Mouse (Mus musculus) heart, adult 8-10 months (tissue): ENCODE data around the gene D430041D05Rik. TPM values are rescaled to one million over a fixed set of nuclear protein-coding genes. Genes with fewer than 3 reads are reported as not detected.

Experiments
- DNase-seq: peaks from one replicate; pipeline ENCODE4 v3.0.0; 2022; ENCODE audit warnings: low spot score
- total RNA-seq, 4 experiments: library from RNA; stranded (reverse); gene quantifications; 2 replicates each; pipeline ENCODE4 v1.2.4; 2022

The D430041D05Rik gene
- total RNA-seq, 4 experiments from 2014 or later: 0.03 to 0.06 (median 0.06) TPM

DNA sequence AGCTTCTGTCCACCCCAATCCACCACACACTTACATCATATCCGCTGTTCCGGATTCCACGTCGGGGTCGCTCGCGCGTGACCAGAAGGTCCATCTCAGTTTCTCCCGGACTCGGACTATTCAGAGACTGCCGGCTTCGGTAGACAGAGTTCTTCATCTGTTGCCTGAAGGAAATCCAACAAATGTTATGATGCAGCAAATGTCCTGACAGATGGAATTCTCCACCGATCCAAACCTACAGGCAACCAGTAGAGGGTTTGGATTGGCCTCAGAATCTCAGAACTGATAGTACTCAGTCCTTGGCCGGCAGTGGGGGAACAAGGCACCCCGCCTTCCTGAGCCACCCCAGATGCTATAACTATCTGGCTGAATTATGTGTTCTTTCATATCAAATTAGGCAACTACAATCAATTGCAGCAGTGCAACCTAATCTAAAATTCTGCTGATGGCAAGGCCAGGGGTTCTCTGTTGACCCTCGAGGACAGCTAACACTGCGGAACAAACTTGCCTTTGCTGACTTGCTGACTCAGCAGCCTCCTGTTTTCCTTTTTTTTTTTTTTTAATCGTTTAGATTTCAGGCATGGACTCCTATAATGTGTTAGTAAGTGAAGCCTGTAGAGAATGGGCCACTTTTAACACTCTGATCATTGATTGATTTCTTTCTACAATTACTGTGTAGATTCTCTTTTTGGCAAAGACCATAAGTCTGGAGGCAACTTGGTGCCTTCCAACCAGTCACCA, 218.2 kb downstream of the D430041D05Rik start:
- no peak for DNase-seq

DNA sequence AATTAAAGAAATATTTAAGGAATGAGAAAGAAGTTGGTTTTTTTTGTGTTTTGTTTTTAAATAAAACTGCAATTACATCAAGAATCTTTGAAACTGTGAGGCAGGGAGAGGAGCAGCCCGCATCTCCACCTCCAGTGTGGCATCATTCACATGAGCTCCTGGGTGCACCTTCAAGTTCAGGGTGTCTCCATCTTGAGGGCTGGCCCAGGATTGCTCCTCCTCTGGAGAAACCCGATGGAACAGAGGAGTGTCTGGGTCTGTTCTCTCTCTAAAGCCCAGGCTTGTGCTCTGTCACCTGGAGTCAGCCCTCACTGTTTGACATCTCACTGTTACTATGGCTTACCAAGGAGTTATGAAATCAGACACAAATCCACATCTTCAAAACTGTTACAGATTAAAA, 219.1 kb downstream of the D430041D05Rik start:
- DNase-seq: no peak

DNA sequence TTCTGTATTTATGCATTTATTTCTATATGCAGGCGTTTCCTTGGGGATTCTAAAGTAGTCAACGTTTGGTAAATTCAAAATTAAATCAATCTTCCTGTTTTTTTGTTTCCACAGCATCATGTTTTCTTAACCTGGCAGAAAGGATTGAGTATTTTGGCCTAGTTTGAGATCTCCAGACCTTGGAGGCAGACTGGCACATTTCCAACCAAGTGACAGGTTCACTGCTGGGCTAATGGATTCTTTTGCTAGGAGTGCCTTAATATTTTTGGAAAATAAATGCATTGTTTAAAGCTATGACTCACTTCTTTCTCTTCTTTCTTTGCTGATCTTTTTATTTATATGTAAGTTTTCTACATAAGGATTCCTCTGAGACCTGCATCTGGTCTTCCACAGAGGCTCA, 222.0 kb downstream of the D430041D05Rik start:
- no peak for DNase-seq

DNA sequence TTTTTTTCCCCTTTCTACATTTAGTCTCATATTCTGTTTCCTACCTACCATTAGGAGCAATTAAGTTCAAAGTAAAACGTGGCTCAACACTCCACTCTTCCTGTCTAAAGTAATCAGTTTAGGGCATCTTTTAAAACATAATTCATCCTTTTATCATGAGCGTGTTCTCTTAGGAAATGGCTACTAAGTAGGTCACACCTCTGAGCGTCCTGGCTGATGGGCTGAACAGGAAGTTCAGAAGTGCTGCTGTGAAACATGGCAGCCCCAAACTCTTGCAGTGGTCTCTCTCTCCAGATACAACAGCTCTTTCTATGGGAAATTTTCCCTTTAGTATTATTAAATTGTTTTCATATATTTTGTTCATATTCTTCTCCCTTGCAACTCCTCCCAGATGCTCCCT, 223.7 kb downstream of the D430041D05Rik start:
- no peak for DNase-seq

DNA sequence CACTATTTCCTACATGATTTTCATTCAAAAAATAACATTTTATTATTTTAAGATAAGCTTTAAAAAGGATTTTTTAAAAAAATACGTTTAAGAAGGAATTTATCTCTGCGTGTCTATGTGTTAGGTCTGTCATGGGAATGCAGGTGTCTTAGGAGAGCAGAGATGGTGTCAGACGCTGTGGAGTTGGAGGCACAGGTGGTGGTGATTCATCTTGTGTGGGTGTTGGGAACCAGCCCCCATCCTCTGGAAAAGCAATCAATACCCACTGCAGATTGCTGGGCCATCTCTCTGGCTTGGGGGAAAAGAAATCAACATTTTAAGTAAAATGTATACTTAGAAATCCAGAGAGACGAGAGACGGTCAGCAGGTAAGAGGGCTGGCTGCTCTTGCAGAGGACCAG, 225.2 kb downstream of the D430041D05Rik start:
- DNase-seq: no peak

DNA sequence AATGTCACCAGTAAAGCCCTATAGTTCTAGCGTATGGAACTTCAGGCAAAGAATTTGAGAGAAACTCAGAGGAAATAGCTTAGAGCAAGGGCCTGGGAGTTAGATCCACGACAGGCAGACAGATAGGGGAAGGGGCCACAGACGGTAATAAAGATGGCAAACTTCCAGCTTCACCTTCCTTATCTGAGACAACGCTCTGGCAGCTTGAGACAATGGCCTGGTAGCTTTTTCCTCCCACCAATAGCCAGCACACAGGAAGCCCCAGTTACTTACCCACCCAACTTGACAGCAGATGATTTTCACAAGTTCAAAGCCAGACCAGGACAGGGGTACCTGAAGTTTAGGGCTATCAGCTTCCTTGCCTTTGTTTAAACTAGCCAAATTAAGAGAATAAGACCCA, 226.5 kb downstream of the D430041D05Rik start:
- DNase-seq: no peak

DNA sequence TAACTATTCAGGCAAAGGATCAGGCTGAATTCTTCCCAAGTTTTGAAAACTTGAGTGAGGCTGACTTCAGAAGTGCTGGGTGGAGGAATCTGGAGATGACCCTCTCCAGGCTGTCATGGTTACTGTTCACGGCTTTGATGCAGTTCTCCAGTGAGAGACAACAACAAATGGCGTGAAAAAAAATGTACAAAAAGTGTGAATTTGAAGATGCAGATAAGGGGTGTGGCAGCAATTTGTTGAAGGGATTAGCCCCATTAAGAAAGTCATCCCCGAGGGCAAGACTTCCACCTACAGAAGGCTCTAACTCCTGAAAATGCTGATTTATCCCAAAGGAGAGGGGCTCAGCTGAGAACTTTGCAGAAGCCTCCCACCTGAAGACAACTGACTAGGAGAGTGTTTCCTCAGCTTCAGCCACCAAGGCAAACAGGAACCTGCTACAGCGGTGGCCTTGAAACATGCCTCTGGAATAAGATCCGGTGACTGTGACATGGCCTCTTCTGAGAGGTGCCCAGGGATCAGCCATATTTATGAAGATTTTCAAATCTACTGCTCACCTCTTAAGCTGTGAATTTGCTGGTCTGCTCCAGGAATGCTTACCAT, 227.5 kb downstream of the D430041D05Rik start:
- no peak for DNase-seq

DNA sequence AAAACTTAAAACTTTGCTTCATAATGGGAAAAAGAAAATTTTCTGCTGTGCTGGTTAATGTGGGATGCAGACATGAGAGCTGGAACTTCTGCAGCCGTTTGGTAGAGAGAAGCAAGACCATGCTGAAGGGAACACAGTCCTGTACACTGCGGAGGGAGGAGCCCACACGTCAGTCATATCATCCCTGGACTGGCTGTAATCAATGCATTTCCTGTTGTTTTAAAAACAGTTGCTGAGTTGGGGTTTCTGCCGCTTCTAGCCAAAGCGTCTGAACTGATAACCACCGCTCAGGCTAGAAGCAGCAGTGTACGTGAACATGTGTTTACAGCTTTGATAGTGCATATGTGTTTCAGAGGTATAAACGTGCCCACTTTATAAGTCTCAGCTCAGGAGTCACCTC, 231.2 kb downstream of the D430041D05Rik start:
- DNase-seq: no peak

DNA sequence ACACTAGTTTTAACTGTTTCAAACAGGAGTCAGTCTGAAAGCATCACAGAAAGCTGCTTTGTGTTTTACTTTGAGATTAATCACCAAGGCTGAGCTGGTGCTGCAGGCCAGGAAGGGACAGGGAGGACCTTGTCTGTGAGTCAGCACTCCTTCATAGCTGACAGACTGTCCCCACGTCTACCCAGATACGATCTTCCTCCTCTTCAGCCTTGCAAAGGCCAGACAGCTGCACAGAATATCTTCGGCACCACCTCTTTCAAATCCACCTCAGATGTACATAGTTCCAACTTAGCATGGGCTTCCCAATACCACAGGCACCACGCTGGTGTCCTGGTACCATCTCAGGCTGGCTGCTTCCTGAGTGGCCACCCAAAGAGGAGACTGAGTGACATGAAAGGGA, 232.6 kb downstream of the D430041D05Rik start:
- no peak for DNase-seq

DNA sequence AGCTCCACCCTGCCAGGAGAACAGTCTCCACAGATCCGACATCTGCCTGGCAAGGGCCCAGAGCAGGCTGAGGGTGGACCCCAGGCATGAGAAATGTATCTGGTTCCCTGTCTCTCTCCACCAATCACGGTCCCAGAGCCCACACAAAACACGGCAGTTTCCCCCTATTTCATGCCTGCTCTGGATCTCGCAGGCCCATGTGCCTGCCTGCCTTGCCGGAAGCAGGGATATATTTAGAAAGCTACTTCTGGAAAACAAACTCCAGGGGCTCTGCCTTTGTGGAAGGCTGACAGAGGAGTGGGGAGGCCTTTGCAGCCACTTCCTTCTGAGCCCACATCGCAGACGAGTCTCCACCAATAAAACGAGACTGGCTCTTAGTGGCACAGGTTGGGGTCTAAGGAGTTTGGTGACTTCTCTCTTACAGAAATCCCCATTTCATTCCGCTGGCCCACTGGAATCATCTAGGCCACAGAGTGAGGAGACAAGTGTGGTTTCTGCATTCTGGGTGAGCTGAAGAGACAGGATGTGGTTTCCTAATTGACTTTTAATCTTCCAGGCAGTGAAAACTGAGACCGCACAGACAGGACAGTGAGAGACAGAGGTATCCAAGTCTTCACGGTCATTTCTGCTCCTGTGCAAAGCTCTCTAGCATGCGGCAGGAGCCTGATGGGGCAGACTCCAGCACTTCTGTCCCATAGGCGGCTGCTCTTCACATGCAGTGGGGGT, 233.7 kb downstream of the D430041D05Rik start:
- peak; percentile 26 for DNase-seq

DNA sequence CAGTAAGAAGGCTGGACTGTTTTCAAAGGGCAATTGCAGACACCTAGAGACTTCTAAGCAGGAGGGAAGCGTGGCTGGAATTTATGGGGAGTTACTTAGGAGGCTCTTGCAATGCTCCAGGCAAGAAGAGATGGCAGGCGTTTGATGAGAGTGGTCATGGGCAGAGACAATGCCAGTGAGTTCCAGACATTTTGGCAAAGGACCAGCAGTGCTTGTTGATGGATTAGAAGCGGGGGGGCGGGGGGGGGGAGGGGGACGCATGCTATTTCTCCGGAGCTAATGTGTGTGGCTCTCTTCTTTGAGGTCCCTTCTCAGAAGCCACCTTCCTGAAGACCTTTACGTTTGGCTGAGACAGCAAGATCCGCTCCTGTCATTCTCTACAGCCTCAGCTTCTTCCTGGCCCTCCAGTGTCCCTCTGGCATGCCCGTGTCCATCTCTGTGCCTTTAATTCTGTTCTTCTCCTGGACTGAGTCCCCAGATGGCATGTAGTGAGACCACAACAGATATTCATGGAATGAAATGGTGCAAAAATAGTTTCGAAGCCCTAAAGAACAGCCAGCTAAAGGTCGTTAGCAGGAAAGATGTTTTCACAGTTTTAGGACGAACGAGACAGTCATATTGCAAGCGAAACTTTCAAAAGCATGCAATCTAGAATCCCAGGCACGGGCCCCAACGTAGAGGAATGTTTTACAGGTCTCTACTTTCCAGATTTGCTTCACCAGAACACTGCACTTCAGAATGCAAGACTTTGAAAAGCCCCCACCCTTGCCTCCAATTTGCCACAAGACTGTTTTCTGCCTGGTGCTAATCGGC, 234.4 kb downstream of the D430041D05Rik start:
- DNase-seq: no peak

DNA sequence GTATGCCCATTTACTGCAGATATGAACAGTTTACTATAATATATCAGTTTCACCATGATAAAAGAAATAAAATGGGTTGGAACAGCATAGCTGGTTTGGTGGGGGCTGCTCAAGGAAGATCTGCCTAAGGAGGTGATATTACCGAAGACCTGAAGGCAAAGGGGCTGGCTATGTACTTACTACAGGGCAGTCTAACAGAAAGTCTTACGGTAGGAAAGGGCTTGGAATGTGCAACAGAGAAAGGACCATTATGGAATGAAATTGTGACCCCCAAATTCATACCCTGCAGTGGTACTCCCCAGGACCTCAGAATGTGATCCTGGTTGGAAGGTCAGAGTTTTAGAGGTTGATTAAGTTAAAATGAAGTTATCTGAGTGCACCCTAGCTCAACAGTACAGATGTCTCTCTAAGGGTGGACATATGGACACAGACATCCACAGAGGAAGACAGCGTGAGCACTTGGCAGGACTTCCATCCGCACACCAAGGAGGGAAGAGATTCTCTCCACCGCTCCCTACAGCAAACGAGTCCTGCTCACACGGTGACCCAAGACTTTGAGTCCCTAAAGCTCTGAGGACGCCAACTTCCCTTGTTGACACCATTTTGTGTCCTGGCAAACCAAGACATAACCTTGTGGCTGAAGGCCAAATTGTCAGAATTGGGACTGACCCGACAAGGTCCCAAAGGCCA, 235.2 kb downstream of the D430041D05Rik start:
- DNase-seq: no peak

DNA sequence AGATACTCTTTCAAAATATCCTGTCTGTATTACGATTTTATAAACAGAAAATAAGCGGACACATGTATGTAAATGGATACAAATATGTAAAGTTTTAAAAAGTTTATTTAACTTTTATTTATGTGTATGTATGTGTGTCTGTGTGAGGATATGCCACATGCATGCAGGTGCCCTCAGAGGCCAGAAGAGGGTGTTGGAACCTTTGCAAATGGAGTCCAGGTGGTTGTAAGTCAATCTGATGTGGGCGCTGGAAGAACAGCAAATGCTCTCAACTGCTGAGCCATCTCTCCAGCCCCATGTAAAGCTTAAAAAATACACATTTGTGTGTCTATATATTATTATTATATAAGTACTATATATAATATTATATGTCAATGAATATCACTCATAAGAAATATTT, 237.4 kb downstream of the D430041D05Rik start:
- no peak for DNase-seq

DNA sequence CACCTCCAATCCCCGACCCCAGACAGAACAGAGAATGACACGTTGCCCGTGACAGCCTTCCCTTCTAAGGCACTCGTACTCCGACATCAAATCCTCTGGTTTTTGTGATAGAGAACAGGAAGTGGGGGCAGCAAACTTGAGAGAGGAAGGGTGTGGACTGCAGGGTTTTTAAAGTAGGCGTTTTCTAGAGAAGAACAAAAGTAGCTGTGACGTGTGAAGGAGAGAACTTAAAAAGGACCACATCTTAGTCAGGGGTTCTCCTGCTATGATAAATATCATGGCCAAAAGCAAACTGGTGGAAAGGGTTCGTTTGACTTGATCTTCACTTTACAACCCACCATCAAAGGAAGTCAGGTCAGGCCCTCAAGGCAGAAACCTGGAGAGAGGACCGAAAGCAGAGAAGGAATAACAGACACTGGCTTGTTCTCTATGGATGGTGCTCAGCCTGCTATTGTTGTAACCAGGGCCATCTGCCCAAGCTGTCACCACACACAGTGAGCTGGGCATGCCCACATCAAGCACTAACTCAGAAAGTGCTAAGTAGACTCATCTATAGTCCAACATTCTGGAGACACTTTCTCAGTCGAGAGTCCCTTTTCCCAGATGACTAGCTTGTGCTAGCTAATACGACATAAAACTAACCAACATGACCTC, 238.0 kb downstream of the D430041D05Rik start:
- DNase-seq: no peak

DNA sequence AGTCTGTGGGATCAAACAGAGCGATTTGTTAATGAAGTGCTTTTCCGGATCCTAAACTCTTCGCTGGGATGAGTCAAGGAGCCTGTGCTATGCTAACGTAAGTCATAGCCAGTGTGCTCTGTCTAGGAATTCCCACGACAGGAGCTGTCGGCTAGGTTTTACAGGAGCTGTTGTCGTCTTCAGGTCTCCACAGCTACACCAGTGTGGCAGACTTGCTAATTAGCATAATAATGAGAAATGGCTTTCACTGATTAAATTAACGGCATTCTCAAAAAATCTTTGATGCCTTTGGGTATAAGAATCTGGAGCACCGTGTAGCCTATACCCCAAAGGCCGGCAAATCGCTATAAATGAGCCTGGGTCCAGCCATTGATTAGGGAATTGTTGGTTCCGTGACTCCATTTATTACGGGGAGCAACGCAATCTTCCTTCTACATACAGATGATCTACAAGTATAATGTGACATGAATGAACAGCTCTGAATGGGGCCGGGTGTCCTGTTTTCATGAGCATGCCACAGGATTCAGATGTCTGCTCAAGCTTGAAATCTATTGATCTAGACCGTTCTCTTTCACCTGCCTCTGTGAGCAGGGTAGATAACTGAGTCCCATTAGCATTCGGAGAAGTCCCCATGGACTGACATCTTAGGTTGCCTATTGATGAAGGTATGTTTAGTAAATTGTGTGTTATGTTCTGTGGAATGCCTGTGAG, 242.5 kb downstream of the D430041D05Rik start:
- DNase-seq: no peak

DNA sequence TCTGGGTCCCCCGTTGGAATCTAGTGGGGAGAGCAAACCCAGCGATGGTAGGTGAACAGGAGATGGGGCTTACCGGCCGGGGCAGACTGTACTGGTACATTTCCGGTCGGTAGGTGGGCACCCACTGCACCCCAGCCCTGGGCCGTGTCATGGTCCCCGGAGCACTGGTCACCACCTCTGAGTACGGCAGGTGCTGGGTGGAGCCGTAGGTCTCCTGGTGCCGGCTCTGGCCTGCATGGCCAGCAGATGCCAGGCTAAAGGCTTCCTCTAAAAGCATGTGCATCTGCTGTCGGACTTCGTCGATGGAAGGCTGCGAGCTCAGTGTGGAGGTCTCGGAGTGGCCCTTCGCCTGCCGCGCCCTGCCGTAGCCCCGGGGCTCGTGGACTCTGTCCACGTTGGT, 243.0 kb downstream of the D430041D05Rik start:
- DNase-seq: no peak

DNA sequence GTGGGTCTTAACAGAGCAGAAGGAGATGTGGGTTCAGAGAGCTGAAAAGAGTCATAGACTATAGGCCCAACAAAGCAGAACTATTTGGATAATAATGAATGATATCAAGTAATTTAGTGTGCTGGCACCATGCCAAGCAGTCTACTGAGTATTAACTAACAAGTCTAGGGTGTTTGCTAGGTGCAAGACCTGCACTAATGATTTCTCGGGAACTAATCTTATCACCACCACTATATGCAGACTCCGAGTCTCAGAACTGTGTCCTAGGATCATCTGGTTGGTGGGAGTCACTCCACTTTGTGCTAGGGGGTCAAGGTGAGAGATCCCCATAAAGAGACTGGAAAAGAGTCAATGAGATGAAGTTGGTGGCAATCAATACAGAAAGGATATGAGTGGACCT, 245.2 kb downstream of the D430041D05Rik start:
- DNase-seq: no peak

DNA sequence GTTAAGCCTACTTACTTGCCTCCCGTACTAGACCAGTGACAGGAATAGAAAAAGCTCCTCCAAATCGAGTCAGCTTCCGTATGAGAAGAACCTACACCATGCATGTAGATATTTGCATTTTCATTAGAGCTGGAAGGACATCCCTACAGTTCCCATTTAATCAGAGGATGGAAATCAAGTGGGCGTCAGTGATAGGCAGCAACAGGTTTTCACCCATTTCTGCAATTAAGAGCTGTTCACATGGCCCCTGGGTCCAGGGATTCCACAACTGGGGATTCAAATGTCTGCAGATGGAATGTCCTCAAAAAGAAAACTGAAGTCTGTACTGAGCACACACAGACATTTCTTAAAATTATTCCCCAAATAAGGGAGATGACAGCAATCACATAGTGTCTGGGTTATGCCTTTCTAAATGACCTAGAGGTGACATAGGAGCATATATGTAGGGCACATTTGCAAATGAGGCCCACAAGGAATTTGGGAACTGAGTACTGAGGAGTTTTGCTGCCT, 246.8 kb downstream of the D430041D05Rik start:
- no peak for DNase-seq

DNA sequence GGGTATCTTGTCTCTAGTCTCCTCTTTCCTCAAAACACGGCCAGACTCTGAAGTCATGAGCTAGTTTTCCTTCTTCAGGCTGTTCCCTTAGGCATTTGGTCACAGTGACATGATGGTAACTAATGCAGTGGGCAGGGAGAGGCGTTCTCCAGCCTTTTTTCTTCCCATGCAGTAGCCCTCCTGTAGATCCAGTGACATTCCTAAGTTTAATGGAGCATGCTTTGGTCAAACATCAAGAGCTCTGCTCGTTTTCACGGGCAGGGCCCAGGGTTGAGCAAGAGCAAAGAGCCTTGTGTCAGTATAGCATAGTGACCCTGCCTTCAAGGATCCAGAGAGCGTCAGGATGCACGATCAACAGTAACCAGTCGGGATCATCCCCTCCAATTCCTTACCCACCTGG, 247.4 kb downstream of the D430041D05Rik start:
- DNase-seq: no peak

DNA sequence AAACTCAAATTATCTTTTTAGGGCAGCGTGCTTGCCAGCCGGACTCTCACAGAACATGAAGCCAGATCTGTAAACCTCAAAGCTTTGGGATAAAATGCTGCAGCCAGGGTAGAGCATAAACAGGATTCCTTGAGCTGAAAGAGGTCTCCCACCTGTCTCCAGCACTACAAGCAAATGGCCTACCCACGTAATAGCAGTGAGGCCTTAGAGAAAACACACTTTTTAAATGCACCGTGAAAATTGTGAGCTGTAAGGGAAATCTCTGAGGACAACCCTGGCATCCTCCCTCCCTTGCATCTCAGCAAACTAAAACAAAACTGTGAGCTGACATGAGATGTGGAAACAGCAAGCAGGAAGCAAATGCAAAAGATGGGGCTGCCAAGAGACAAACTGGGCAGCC, 253.0 kb downstream of the D430041D05Rik start:
- no peak for DNase-seq
